Mouse (Mus musculus): ENCODE measurements at regions not wholly inside any gene's neighbourhood (a gene's known extent, or its start where the extent isn't known, plus 50 kb on each side); places are given as distances from the start of the nearest gene placed in this dataset.
"Not testable (repeated sequence)": the region's sequence is repeated elsewhere in the genome, so short reads cannot be mapped to it uniquely, and the experiment has no call there.

GRCm38 (mm10) chr5:3247333-3247732 is 94.0 kb upstream of the Cdk6 start:
- DNase-seq: peak in 1 of 2 experiments; percentile 3

- no peak for DNase-seq
Observed at GRCm38 (mm10) chr5:3250273-3250672, 91.0 kb upstream of the Cdk6 start.

- DNase-seq: no peak
Observed at GRCm38 (mm10) chr5:3260289-3260688, 81.0 kb upstream of the Cdk6 start.

- DNase-seq: not testable (repeated sequence)
Observed at GRCm38 (mm10) chr5:3264988-3265738, 76.1 kb upstream of the Cdk6 start.

GRCm38 (mm10) chr5:3267021-3267420 is 74.3 kb upstream of the Cdk6 start:
- no peak for DNase-seq

GRCm38 (mm10) chr5:3269760-3270159 is 71.5 kb upstream of the Cdk6 start:
- DNase-seq: no peak

- not testable (repeated sequence) for DNase-seq
Observed at GRCm38 (mm10) chr5:3273140-3273539, 68.1 kb upstream of the Cdk6 start.

- not testable (repeated sequence) for DNase-seq
Observed at GRCm38 (mm10) chr5:3277241-3277640, 64.0 kb upstream of the Cdk6 start.

- not testable (repeated sequence) for DNase-seq
Observed at GRCm38 (mm10) chr5:3278956-3279355, 62.3 kb upstream of the Cdk6 start.

GRCm38 (mm10) chr5:3281911-3282506 is 59.3 kb upstream of the Cdk6 start:
- not testable (repeated sequence) for DNase-seq

- DNase-seq: no peak
Observed at GRCm38 (mm10) chr5:3283083-3283482, 58.2 kb upstream of the Cdk6 start.

GRCm38 (mm10) chr5:3284335-3284734 is 57.0 kb upstream of the Cdk6 start:
- DNase-seq: not testable (repeated sequence)

- DNase-seq: peak; percentile 30 to 36
Observed at GRCm38 (mm10) chr5:3289991-3290417, 51.3 kb upstream of the Cdk6 start.

All from heart, adult 18-20 months (tissue).